Mouse (Mus musculus): Measurements from ENCODE around the gene Batf.

Gene Batf

GRCm38 (mm10) chr12:85728181-85728580 is 41.7 kb downstream of the Batf start:
- no peak for DNase-seq

GRCm38 (mm10) chr12:85729022-85729944 is 42.8 kb downstream of the Batf start:
- peak in 1 of 2 experiments; percentile 69 for DNase-seq

GRCm38 (mm10) chr12:85729945-85730290 is 43.4 kb downstream of the Batf start:
- DNase-seq, result no peak

- no peak for DNase-seq
Measured at GRCm38 (mm10) chr12:85736203-85736602, 49.7 kb downstream of the Batf start.

DNA sequence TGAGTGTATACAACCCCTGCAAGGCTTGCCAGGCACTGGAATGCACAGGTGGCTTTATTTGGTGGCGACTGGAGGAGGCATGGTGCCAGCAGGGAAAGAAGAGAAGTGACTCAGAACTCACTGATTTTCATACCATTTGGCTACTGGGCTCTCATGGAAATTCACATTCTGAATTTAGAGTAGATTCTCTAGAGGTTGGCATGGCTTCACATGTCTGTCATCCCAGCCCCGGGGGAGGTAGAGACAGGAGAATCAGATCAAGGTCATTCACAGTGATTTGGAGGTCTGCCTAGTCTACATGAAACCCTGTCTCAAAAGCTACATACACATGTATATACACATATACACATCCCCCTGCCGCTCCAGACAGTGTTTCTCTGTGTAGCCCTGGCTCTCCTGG is 50.5 kb downstream of the Batf start:
- DNase-seq, result no peak

DNA sequence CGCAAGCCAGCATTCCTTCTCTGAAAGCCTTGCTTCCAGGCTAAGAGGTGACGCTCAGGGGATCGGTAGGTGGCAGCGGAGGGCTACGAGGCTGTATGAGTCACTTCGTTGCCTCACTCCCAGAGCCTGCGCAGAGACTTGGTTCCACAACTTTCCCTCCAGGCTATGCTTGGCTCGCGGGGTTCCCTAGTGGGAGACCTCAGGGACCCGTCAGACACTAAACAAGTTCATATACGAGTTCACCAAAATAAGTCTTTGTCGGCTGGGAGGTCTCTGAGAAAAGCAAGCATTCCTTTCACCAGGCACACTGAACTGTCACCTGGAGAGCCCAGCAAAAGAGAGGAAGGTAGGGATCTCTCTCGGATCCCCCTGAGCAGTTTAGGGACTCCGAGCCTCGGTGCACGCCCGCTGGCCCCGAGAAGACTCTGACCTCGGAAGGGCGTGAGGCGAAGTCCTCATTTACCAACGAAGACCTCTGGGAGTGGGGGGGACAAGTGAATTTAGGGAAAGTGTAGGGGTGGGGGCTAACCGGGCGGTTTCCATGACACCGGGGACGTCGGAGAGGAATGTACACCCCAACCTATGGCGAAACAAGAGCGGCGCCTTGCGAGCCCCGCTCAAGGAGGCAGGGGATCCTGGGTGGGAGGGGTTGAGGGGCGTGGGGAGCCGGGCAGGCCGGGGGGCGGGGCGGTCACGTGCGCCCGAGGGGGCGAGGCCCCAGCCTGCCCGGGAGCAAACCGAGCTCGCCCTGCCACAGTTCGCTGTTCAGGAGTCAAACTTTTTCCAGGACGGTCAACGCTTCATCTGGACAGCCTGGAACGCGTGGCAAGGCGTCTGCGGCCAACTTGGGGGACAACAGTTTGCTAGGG is 59.6 kb downstream of the Batf start, which contains the start of gene Flvcr2:
Flvcr2 (plus strand) TSS at position 713 of the 869 bp plus-strand sequence.
- DNase-seq, result peak; percentile 86 to 90

- no peak for DNase-seq
Measured at GRCm38 (mm10) chr12:85746696-85747219, 60.3 kb downstream of the Batf start.

DNA sequence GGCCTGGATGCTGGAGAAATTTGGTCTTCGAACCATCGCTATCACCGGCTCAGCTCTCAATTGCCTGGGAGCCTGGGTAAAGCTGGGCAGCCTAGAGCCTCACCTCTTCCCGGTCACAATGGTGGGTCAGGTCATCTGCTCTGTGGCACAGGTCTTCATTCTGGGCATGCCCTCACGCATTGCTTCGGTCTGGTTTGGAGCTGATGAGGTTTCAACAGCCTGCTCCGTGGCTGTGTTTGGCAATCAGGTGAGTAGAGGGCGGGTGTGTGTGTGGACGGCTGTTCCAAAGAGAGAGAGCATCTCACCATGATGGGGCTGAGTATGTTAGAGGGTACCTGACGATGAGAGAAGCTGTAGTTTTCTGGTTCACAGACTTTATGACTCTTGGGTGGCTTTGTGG is 60.9 kb downstream of the Batf start:
- no peak for DNase-seq

GRCm38 (mm10) chr12:85749861-85750260 is 63.4 kb downstream of the Batf start:
- DNase-seq, result peak; percentile 52 to 84

DNA sequence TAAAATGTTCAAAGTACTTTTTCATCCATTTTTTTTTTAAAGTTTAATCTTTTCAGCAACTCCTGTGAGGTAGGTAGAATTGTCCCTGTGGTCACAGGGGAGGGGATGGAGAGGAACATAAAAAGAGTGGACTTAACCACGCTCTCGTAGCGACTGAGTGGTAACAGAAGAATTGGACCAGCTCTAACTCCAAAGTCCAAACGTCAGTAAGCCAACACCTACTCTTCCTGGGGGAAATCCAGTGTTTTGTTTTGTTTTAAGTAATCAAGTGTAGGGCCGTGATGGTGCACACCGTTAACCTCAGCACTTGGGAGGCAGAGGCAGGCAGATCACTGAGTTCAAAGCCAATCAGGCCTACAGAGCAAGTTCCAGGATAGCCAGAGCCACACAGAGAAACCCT is 65.6 kb downstream of the Batf start:
- peak; percentile 42 to 66 for DNase-seq

DNA sequence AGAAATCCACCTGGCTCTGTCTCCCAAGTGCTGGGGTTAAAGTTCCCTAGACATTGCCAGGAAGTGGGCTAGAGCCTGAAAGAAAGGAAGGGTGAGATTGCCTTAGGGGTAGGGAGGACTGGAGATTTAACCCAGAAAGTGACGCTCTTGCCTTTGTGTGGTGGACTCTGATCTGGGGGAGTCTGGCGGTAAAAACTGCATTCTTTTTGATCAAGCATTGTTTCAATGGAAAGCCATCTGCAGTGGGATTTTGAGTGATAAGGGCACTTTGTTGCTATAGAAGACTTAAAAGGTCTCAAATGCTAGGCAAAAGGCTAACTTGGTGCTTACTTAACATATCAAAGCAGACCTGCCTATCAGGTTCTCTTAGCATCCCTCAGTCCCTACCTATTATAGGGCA is 66.8 kb downstream of the Batf start:
- DNase-seq, result no peak

DNA sequence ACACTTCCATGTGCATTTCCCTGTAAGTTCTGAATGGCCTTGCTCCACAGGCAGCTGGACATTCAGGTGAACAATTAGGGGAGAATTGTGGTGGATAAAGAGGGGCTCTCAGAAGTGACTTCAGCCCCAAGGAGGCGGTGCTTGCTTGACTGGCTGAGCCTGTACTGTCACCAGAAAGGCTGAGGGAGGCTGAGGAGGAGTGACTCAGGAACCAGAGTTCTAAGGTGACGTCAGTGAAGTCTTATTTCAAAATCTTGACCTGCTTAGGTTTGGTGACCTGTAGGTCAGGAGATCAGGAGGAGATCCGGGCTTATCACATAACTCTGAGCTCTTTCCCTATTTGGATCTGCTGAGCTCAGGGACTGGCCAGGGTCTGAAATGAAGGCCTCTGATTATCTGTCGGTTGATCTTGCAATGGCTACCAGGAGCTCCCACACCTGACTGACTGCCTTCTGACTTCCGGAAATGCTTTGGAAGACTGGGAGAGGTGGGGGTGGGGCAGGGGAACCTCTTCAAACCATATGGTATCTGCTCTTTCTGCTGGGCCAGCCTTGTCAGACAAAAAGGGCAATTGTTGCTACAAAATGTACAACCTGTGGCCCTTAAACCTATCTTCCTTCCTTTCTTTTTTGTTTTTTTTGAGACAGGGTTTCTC is 68.3 kb downstream of the Batf start:
- DNase-seq, result no peak

DNA sequence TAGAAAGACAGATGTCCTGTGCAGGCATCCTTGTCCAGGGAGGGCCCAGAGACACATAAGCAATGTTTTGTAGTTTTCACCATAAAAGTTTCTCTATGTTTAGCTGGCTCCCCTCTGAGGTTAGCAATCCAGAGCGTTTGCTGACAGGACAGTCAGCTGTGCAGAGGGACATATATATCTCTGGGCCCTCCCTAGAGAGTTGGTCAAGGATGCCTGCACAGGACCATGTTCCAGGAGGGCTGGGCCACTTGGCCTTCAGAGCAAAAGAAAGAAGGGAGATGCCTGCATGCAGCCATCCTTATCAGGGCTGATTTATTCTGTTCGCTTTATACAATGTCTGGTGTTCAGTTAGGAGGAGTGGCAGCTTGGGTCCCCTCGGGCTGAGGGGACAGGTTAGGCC is 70.0 kb downstream of the Batf start:
- no peak for DNase-seq

DNA sequence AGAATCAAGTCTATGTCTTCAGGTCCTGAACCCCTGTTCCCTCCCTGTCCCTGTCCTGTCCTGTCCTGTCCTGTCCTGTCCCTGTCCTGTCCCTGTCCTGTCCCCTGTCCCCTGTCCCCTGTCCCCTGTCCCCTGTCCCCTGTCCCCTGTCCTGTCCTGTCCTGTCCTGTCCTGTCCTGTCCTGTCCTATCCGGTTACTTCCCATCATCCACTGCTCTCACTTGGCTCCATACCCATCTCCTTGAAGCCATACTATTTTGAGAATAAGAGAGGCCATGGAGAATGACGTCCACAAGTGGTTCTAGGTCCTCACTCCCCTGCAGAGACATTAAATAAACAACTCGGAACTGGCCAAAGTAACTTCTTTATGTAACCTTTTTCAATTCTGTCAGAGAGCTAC is 70.6 kb downstream of the Batf start:
- DNase-seq, result no peak
